Mouse (Mus musculus): Measurements from ENCODE around the gene Ccdc88c.

Ccdc88c gene

DNA sequence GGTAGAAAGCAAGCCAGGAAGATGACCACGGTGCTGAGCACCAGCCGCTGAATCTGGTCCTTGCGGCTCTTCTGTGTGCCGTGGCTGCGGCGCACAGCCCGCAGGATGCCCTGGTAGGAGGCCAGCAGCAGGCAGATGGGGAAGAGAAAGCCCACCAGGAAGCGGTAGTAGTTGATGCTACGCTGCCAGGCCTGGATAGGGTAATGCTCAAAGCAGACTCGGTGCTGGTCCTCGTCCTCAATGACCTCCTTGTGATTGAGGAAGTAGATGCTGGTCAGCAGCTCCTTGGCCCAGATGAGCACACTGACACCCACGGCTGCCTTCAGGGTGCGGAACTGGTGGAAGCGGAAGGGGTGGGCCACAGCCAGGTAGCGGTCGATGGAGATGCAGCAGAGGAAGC lies 150.3 kb downstream of the Ccdc88c start:
- DNase-seq (ENCODE audit: low spot score in 2 of 2) = no peak

DNA sequence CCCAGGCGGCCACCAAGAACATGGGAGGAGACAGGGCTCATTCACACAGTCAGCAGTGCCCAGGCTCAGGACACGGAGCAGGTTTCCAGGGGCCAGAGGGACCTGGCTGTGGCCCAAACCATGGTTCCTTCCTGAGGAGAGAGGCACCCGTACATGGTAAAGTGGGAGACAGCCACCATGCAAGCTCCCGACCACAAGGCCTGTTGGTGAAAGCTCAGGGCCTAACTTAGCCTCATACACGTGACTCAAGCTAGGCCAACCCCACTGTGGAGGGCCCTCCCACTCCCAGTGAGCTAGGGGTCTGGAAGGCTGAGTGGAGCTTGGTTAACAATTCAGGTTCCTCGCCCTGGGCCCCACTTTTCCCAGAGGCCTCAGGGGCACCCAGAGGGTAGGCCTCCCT lies 150.9 kb downstream of the Ccdc88c start:
- no peak for DNase-seq (ENCODE audit: low spot score in 2 of 2)

DNA sequence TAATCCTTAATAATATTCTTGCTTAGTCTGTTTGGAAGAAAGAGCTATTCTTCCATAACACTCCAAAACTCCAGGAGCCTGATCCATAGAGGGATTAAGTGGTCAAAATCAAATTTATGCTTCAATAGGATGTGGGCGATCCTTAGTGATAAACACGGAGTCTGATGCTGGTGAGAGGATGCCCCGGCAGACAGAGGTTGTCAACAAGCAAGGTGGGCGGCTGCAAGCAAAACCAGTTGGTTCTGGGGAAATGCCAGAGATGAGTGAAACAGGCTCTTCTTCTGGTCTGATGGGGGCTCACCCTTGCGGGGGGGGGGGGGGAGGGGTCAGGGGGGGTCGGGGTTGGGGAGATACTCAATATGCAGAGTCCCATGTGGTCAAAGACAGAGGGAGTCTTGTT lies 152.9 kb downstream of the Ccdc88c start:
- DNase-seq (ENCODE audit: low spot score in 2 of 2) = no peak

DNA sequence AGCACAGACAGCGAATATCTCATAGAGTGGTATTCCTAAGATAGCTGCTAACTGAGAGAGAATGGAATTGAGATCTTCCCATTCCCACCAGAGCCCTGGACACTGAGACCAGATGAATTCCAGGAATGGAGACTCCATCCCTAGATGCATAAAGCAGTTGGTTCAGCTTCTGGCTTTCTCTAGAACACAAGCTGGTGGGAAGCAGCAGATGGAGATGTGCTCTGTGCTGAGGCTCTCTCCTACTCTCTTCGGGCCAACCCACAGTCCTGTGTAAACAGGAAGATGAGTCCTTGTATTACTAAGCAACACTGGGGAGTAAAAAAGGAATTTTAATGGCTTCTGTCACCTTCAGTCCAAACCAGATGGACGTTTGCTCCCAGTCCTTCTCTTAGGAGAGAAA lies 153.3 kb downstream of the Ccdc88c start:
- DNase-seq (ENCODE audit: low spot score in 2 of 2) = peak in 1 of 2 experiments; percentile 51

DNA sequence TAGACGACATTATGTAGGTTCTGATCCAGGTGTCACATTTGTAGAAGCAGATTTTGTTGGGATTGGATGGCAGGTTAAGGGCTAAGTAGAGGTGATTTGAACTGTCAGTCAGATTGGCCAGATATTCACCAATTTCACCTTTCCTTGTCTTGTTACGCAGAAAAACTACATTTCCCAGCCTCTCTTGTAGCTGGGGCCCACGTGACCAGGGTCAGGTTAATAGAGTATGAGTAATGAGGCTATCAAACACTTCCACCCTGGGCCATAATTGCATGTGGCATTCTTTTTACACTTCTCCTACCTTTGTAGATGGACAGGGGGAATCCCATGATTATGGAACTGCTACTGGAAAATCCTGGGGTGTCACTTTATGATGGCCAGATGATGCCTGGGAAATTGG lies 155.2 kb downstream of the Ccdc88c start:
- DNase-seq (ENCODE audit: low spot score in 2 of 2) = no peak

DNA sequence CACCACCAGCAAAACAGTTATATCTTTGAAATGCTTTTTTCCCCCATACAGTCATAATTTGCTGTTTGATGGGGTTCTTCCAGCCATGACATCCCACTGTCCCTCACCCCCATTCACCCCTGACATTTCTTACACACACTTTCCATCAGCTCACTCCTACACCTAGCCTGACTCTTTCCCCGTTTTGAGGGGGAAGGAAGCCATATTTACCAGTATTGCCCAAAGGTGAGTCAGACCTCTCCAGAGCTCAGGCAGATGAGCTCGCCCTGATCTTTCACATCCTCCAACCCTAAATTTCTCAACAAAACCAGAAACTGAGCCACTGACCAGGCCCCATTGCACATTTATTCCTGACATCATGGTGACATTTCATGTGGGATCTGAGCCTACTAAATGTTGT lies 157.0 kb downstream of the Ccdc88c start:
- no peak for DNase-seq (ENCODE audit: low spot score in 2 of 2)

DNA sequence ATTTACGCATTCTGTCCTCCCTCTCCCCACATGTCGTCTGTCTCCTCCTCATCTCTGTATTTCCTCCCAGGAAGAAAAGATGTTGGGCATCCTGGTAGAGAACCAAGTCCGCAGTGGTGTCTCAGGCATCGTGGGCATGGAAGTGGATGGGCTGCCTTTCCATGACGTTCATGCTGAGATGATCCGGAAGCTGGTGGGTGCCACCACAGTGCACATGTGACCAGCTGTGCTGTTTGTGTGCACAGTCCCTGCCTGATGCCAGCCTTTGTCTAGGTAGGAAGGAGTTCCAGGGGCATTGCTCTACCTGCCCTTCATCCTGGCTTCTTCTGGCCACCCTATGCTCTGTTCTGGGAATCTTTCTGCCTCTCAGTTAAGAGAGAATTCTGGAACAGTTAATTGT lies 157.6 kb downstream of the Ccdc88c start:
- no peak for DNase-seq (ENCODE audit: low spot score in 2 of 2)

DNA sequence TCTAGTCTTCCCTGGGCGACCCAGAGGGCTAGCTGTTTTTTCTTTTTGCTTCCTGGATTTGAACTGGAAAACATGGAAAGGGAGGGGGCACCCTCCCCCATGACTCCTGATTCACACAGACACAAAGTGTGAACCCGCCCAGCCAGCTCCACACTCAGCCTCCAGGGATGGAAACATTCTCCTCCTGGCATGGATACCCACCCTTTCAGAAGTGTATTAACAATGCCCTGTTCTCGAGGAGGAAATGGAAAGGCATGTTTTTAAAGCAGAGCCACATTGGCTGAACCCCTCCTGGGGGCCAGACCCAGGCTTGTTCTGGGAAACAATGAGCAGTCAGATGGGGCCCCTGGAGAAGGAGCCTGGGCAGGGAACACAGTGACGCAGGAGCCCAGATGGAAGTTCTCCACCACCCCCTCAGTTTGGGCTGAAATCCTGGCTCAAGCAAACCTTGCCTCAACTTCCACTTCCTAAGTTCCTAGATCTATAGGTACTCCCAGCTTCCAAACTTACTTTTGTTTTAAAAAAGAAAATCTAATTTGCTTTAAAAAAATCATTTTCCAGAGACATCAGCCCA lies 160.7 kb downstream of the Ccdc88c start:
- no peak for DNase-seq (ENCODE audit: low spot score in 2 of 2)

DNA sequence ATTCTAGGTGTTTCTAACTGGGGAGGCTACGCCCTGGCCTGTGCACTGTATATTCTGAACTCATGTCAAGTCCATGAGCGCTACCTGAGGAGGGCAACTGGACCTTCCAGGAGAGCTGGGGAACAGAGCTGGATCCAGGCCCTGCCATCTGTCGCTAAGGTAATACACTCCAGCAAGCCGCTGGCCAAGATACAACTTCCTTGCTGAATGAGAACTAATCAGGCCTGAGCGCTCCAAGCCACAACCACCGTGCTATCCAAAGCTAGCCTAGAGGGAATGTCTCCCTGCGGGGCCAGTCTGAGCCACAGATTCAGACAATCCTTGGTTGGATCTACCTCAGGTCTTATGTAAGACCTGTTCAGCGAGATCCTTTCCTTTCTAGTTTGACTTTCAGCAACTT lies 161.8 kb downstream of the Ccdc88c start:
- no peak for DNase-seq (ENCODE audit: low spot score in 2 of 2)

DNA sequence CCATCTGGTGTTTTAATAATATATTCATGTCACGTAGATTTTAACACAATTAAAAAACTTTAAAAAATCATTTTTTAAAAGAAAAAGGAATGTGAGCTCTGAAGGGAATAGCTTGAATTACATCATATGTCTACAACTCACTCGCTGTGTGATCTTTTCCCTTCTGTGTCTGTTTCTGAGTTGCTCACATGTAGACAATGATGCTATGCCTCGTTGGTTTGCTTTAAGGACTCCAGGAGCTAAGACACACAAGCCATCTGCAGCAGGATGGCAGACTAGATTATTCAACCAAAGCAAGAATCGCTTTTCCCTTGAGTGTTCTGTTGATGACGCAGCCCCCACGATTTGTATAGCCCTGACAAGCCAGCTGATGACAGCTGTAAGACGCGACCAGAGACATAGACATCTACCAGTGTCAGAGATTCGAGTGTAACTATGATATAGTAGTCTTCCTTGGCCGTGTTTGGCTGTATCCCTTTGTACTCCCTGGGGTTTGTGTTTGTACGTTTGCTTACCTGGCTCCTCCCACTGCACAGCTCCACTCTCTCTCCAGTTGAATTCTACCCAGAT lies 163.3 kb downstream of the Ccdc88c start:
- no peak for DNase-seq (ENCODE audit: low spot score in 2 of 2)

DNA sequence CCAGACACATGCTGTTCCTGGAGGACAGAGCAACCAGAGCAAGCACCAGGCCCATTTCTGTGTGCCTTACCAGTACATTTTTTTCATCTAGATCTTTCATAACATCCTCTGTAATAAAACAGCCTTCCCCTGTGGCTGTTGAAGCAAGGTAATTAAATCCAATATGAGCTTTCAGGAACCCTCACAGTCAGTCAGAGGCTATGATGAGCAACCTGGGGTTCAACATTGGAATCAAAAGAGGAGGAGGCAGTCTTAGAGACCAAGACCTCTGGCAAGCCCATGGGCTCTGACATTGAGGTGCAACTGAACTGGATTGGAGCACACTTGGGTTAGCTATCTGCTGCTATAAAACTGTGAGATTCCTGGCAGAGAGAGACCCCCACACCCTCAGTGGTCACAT lies 163.8 kb downstream of the Ccdc88c start:
- DNase-seq (ENCODE audit: low spot score in 2 of 2) = no peak

DNA sequence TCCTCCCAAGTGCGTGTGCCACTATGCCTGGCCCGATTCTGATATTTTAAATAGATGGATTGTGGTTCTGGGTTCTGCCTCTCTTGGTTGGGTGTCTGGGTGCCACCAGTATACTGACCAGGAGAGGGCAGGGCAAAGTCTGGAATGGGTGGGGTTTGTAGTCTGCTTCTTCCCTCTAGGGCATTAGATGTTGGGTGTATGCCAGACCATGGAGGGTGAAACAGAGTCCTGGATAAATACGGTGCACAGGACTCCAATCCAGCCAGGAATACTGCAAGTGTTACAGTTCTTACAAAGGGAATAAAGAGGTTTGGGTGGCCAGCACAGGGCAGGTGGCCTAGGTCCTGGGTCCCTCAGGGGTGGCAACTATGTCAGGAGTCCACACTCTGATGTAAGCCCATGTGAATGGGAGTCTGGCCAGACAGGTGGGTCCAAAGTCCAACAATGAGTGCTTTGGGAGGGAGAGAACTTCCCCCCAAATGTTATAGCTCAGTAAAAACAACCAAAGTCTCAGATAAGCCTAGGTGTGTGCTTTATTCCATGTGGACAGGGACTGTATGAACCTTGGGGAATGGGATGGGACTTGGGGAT lies 165.9 kb downstream of the Ccdc88c start:
- DNase-seq (ENCODE audit: low spot score in 2 of 2) = no peak

DNA sequence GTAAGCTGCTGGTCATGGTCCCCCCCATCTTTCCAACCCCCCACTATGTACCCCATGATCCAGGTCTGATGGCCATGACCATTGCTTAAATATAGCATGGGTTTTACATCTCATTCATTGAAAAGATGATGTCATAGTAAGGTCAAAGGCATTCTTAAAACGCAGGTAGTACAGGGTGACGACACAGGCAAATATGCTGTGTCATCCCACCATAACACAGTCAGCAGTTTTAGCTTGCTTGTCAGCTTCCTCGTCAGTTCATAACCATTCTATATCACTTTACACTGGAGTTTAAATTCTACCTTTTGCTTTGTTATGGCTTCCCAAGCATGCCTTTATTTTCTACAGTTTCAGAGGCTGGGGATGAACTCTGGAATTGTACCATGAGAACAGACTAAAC lies 166.6 kb downstream of the Ccdc88c start:
- no peak for DNase-seq (ENCODE audit: low spot score in 2 of 2)

Data from right cerebral cortex, postnatal 10 days (tissue).